Mouse (Mus musculus): ENCODE results near the gene Gm28308.

DNA sequence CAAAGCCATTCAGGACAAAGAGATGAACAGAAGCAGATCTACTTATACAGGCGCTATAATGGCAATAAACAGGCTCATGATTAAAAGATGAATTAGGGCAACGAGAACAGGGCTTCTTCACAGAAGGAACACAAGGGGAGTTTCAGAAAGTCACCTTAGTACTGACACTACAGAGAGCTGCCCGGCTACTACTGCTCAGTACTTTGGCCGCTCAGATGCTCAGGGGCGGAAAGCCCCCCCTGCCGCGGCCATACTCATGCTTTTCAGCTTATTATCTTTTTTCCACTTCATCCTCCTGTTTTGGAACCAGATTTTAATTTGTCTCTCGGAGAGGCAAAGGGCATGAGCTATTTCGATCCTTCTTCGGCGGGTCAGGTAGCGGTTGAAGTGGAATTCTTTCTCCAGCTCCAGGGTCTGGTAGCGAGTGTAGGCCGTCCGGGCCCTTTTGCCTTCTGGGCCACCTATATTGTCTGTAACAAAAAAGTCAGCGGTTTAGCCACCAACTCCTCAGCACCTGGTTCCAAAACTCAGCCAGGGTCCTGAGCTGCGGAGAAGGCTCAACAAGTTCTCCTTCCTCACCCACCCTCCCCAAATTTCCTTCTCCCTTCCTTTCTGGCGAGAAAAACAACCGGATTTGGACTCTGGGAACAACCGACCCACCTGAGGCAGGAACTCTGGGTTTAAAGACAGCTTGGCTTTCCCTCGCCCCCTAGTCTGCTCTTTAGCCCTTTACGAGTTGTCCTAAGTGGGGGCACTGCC lies 10.6 kb downstream of the Gm28308 start:
- TF ChIP-seq CTCF (IDR thresholded peaks at IDR 0.05; ENCODE audit: low read depth) = no peak
- no peak for TF ChIP-seq EP300 (IDR thresholded peaks at IDR 0.05; ENCODE audit: low read depth)
